In genomic region chr19:47968993-47969659, GRCm38 (mm10) we compare ENCODE assay signal across 23 mouse cellular contexts. TPM values are rescaled to one million over a fixed set of nuclear protein-coding genes. Genes with fewer than 3 reads are reported as not detected.
DNase-seq lines count a peak whose midpoint lies in the region; ATAC-seq lines count a peak whose summit lies in the region.
"Had no signal": no experiment of that assay in that cellular context is flagged by ENCODE, and none has a peak within 500 bp of the region (broad histone marks: within the 10 kb centered on the region; RNA-seq: fewer than 3 reads in every experiment).

No protein-coding gene starts in this region.

- no peaks in the 10 kb centered on the region for H3K27me3 ChIP-seq in forebrain, embryonic 14.5 days (replicated peaks; ENCODE audit: control insufficient read depth, insufficient read depth, low read length)
- no peaks in the 10 kb centered on the region for H3K27me3 ChIP-seq in forebrain, embryonic 16.5 days (replicated peaks; ENCODE audit: control insufficient read depth, insufficient read depth, low read length)
- H3K27me3 ChIP-seq in hindbrain, embryonic 14.5 days (ENCODE audit: control insufficient read depth, insufficient read depth, low read length), result no peaks in the 10 kb centered on the region
- H3K27me3 ChIP-seq in midbrain, embryonic 13.5 days, result no peaks in the 10 kb centered on the region
- H3K27me3 ChIP-seq in neural tube, embryonic 15.5 days (replicated peaks), result no peaks in the 10 kb centered on the region
- H3K27me3 ChIP-seq: embryonic facial prominence, embryonic 15.5 days had no signal

- WGBS in forebrain, embryonic 14.5 days, result 57% methylated on average over 17 of the region's 17 CpGs
- WGBS in forebrain, embryonic 16.5 days, result 52% methylated on average over 17 of the region's 17 CpGs
- WGBS in hindbrain, embryonic 14.5 days, result 23% methylated on average over 17 of the region's 17 CpGs
- 31% methylated on average over 17 of the region's 17 CpGs for WGBS in midbrain, embryonic 13.5 days
- WGBS in neural tube, embryonic 15.5 days, result 17% methylated on average over 17 of the region's 17 CpGs

- peak; percentile 33 for DNase-seq in forebrain, embryonic 14.5 days (ENCODE audit: low spot score)
- peak; percentile 33 for DNase-seq in hindbrain, embryonic 14.5 days (ENCODE audit: low spot score)
- DNase-seq in kidney, adult 8-10 months, result no peak
- DNase-seq in layer of hippocampus, postnatal 10 days (ENCODE audit: low spot score in 2 of 2), result no peak
- DNase-seq in left cerebral cortex, adult 18-20 months (ENCODE audit: low spot score in 2 of 2), result no peak
- DNase-seq: adrenal gland, postnatal 14 days; cerebellum, adult 18-20 months; cerebellum, postnatal 36 days; forebrain, postnatal 0 days; gastrocnemius, adult 2 months; heart, adult 2 months; kidney, adult 2 months; kidney, postnatal 25 days; layer of hippocampus, adult 9-11 months; liver; liver, postnatal 0 days; lung, postnatal 14 days had no signal

- H3K4me2 ChIP-seq in forebrain, embryonic 14.5 days (ENCODE audit: low read length), result no peak overlapping the region
- H3K4me2 ChIP-seq in forebrain, embryonic 16.5 days (ENCODE audit: low read length), result no peak overlapping the region
- peak overlapping the region; percentile 44 for H3K4me2 ChIP-seq in hindbrain, embryonic 14.5 days (replicated peaks)
- H3K4me2 ChIP-seq in midbrain, embryonic 13.5 days (replicated peaks), result peak overlapping the region; percentile 46
- peak overlapping the region; percentile 44 for H3K4me2 ChIP-seq in neural tube, embryonic 15.5 days
- H3K4me2 ChIP-seq: embryonic facial prominence, embryonic 15.5 days had no signal

- no peaks in the 10 kb centered on the region for H3K9me3 ChIP-seq in forebrain, embryonic 14.5 days (replicated peaks; ENCODE audit: control insufficient read depth, low read length)
- H3K9me3 ChIP-seq in forebrain, embryonic 16.5 days (ENCODE audit: control insufficient read depth, low read length), result no peaks in the 10 kb centered on the region
- no peaks in the 10 kb centered on the region for H3K9me3 ChIP-seq in hindbrain, embryonic 14.5 days (ENCODE audit: control insufficient read depth, low read length)
- H3K9me3 ChIP-seq in midbrain, embryonic 13.5 days, result 0 out of 2 replicates have a peak, but pooled peaks cover 3% of the 10 kb centered on the region
- H3K9me3 ChIP-seq in neural tube, embryonic 15.5 days (replicated peaks), result no peaks in the 10 kb centered on the region
- H3K9me3 ChIP-seq: megakaryocyte, embryonic 14.5 days had no signal

- H3K4me3 ChIP-seq in forebrain, embryonic 14.5 days (ENCODE audit: low read depth, low read length), result no peak overlapping the region
- no peak overlapping the region for H3K4me3 ChIP-seq in forebrain, embryonic 16.5 days (replicated peaks; ENCODE audit: low read length)
- H3K4me3 ChIP-seq in hindbrain, embryonic 14.5 days (replicated peaks; ENCODE audit: low read length), result no peak overlapping the region
- H3K4me3 ChIP-seq in midbrain, embryonic 13.5 days (replicated peaks), result peak overlapping the region; percentile 14; the same call in 1 of the 2 replicates
- H3K4me3 ChIP-seq in neural tube, embryonic 15.5 days (replicated peaks), result 0 out of 2 replicates have a peak overlapping the region, but pooled peaks have one; percentile 6
- H3K4me3 ChIP-seq: embryonic facial prominence, embryonic 15.5 days; gastrocnemius, adult 2 months; heart, adult 2 months; megakaryocyte, embryonic 14.5 days had no signal

- H3K9ac ChIP-seq in forebrain, embryonic 14.5 days (ENCODE audit: low read length), result no peak overlapping the region
- no peak overlapping the region for H3K9ac ChIP-seq in forebrain, embryonic 16.5 days (replicated peaks; ENCODE audit: low read depth, low read length)
- H3K9ac ChIP-seq in hindbrain, embryonic 14.5 days, result no peak overlapping the region
- H3K9ac ChIP-seq in midbrain, embryonic 13.5 days (replicated peaks), result no peak overlapping the region; the same call in 1 of the 2 replicates
- H3K9ac ChIP-seq in neural tube, embryonic 15.5 days (replicated peaks), result 0 out of 2 replicates have a peak overlapping the region, but pooled peaks have one; percentile 20
- H3K9ac ChIP-seq: embryonic facial prominence, embryonic 15.5 days; forebrain, postnatal 0 days; liver, postnatal 0 days had no signal

- ATAC-seq in forebrain, embryonic 14.5 days, result no peak
- no peak for ATAC-seq in forebrain, embryonic 16.5 days
- ATAC-seq in hindbrain, embryonic 14.5 days (ENCODE audit: low FRiP score), result peak; percentile 43; the same call in 1 of the 2 replicates
- peak; percentile 66 for ATAC-seq in midbrain, embryonic 13.5 days
- no peak for ATAC-seq in neural tube, embryonic 15.5 days (ENCODE audit: low FRiP score)
- ATAC-seq: forebrain, postnatal 0 days; liver, postnatal 0 days had no signal

- H3K36me3 ChIP-seq in forebrain, embryonic 14.5 days (ENCODE audit: control insufficient read depth, insufficient read depth, low read length), result no peaks in the 10 kb centered on the region
- no peaks in the 10 kb centered on the region for H3K36me3 ChIP-seq in forebrain, embryonic 16.5 days (ENCODE audit: control insufficient read depth, insufficient read depth)
- no peaks in the 10 kb centered on the region for H3K36me3 ChIP-seq in hindbrain, embryonic 14.5 days (replicated peaks; ENCODE audit: control insufficient read depth, insufficient read depth)
- no peaks in the 10 kb centered on the region for H3K36me3 ChIP-seq in midbrain, embryonic 13.5 days
- H3K36me3 ChIP-seq in neural tube, embryonic 15.5 days, result no peaks in the 10 kb centered on the region
- H3K36me3 ChIP-seq: embryonic facial prominence, embryonic 15.5 days had no signal

- no peak overlapping the region for H3K27ac ChIP-seq in forebrain, embryonic 14.5 days (ENCODE audit: low read depth, low read length)
- H3K27ac ChIP-seq in forebrain, embryonic 16.5 days (ENCODE audit: low read length), result no peak overlapping the region
- no peak overlapping the region for H3K27ac ChIP-seq in hindbrain, embryonic 14.5 days
- H3K27ac ChIP-seq in midbrain, embryonic 13.5 days, result peak overlapping the region; percentile 42
- H3K27ac ChIP-seq in neural tube, embryonic 15.5 days (replicated peaks), result no peak overlapping the region
- H3K27ac ChIP-seq: embryonic facial prominence, embryonic 15.5 days; gastrocnemius, adult 2 months; heart, adult 2 months had no signal

- no peaks in the 10 kb centered on the region for H3K4me1 ChIP-seq in forebrain, embryonic 14.5 days (ENCODE audit: control insufficient read depth, insufficient read depth, low read length)
- 0 out of 2 replicates have a peak, but pooled peaks cover 2% of the 10 kb centered on the region for H3K4me1 ChIP-seq in forebrain, embryonic 16.5 days (replicated peaks; ENCODE audit: control insufficient read depth, insufficient read depth, low read length)
- H3K4me1 ChIP-seq in hindbrain, embryonic 14.5 days (replicated peaks; ENCODE audit: control insufficient read depth, insufficient read depth, low read length), result 0 out of 2 replicates have a peak, but pooled peaks cover 9% of the 10 kb centered on the region
- H3K4me1 ChIP-seq in midbrain, embryonic 13.5 days (replicated peaks), result peaks cover 19% of the 10 kb centered on the region
- H3K4me1 ChIP-seq in neural tube, embryonic 15.5 days, result peaks cover 13% of the 10 kb centered on the region
- H3K4me1 ChIP-seq: embryonic facial prominence, embryonic 15.5 days; megakaryocyte, embryonic 14.5 days had no signal

RNA-seq across cellular contexts. Expression of gene Cfap58, which starts 31.7 kb away (rescaled TPM):
- 0.37 and 0.50 TPM in 2 replicates for polyA plus RNA-seq in forebrain, embryonic 14.5 days (2014; fragmentation: Nextera tagmentation; extraction: Ambion mirVana)
- polyA plus RNA-seq in forebrain, embryonic 16.5 days (2015; fragmentation: Nextera tagmentation; extraction: Ambion mirVana), result 0.27 and 0.33 TPM in 2 replicates
- polyA plus RNA-seq in hindbrain, embryonic 14.5 days (2014; fragmentation: Nextera tagmentation; extraction: Ambion mirVana), result 0.46 and 1.1 TPM in 2 replicates
- polyA plus RNA-seq in midbrain, embryonic 13.5 days (2015; fragmentation: Nextera tagmentation; extraction: Ambion mirVana), result 0.32 and 0.48 TPM in 2 replicates
- 0.47 and 0.59 TPM in 2 replicates for polyA plus RNA-seq in neural tube, embryonic 15.5 days (2015; fragmentation: Nextera tagmentation; extraction: Ambion mirVana)
- total RNA-seq in layer of hippocampus, postnatal 10 days (2021), result under 1 TPM; 0.60 to 0.98 TPM
- total RNA-seq in left cerebral cortex, adult 18-20 months (2021), result under 1 TPM; 0.12 to 0.51 TPM
- total RNA-seq: adrenal gland, postnatal 14 days; gastrocnemius, adult 2 months had no signal
- polyA plus RNA-seq: liver, postnatal 0 days; urinary bladder, adult 2 months had no signal

RNA-seq across cellular contexts. Expression of gene Itprip, which starts 50.0 kb away (rescaled TPM):
- 5.4 and 6.4 TPM in 2 replicates for polyA plus RNA-seq in forebrain, embryonic 14.5 days (2014; fragmentation: Nextera tagmentation; extraction: Ambion mirVana)
- 6.9 and 7.2 TPM in 2 replicates for polyA plus RNA-seq in forebrain, embryonic 16.5 days (2015; fragmentation: Nextera tagmentation; extraction: Ambion mirVana)
- polyA plus RNA-seq in hindbrain, embryonic 14.5 days (2014; fragmentation: Nextera tagmentation; extraction: Ambion mirVana), result 4.1 and 5.4 TPM in 2 replicates
- 8.5 and 9.2 TPM in 2 replicates for polyA plus RNA-seq in midbrain, embryonic 13.5 days (2015; fragmentation: Nextera tagmentation; extraction: Ambion mirVana)
- polyA plus RNA-seq in neural tube, embryonic 15.5 days (2015; fragmentation: Nextera tagmentation; extraction: Ambion mirVana), result 3.6 and 7.8 TPM in 2 replicates
- total RNA-seq in layer of hippocampus, postnatal 10 days (2021), result 1 to 10 TPM; 2.5 to 2.6 TPM
- 1 to 10 TPM; 1.1 to 1.3 TPM for total RNA-seq in left cerebral cortex, adult 18-20 months (2021)

RNA-seq across cellular contexts. Expression of gene Cfap43, which starts 50.0 kb away (rescaled TPM):
- 0.99 and 1.4 TPM in 2 replicates for polyA plus RNA-seq in forebrain, embryonic 14.5 days (2014; fragmentation: Nextera tagmentation; extraction: Ambion mirVana)
- polyA plus RNA-seq in forebrain, embryonic 16.5 days (2015; fragmentation: Nextera tagmentation; extraction: Ambion mirVana), result 0.63 and 1.1 TPM in 2 replicates
- 2.3 and 4.2 TPM in 2 replicates for polyA plus RNA-seq in hindbrain, embryonic 14.5 days (2014; fragmentation: Nextera tagmentation; extraction: Ambion mirVana)
- polyA plus RNA-seq in midbrain, embryonic 13.5 days (2015; fragmentation: Nextera tagmentation; extraction: Ambion mirVana), result 0.24 and 0.36 TPM in 2 replicates
- 0.51 and 0.98 TPM in 2 replicates for polyA plus RNA-seq in neural tube, embryonic 15.5 days (2015; fragmentation: Nextera tagmentation; extraction: Ambion mirVana)
- 1 to 10 TPM; 2.1 to 4.0 TPM for total RNA-seq in layer of hippocampus, postnatal 10 days (2021)
- total RNA-seq in left cerebral cortex, adult 18-20 months (2021), result under 1 TPM; 0.45 to 0.70 TPM
- total RNA-seq: adrenal gland, postnatal 14 days; heart, adult 2 months had no signal
- polyA plus RNA-seq: kidney, adult 2 months had no signal

Comparison
In these comparisons a context has a peak if more than half of its experiments do, and no peak if none do; other contexts are left out.
1. ATAC-seq: peak in hindbrain, embryonic 14.5 days (single experiment) and midbrain, embryonic 13.5 days (single experiment); none in forebrain, embryonic 14.5 days (single experiment), forebrain, embryonic 16.5 days (single experiment) and neural tube, embryonic 15.5 days (single experiment).
2. DNase-seq: peak in forebrain, embryonic 14.5 days (single experiment) and hindbrain, embryonic 14.5 days (single experiment); none in kidney, adult 8-10 months (0 of 2), layer of hippocampus, postnatal 10 days (0 of 2) and left cerebral cortex, adult 18-20 months (0 of 2).
3. H3K4me2 ChIP-seq: peak in hindbrain, embryonic 14.5 days (single experiment), midbrain, embryonic 13.5 days (single experiment) and neural tube, embryonic 15.5 days (single experiment); none in forebrain, embryonic 14.5 days (single experiment) and forebrain, embryonic 16.5 days (single experiment).
4. H3K4me3 ChIP-seq: peak in midbrain, embryonic 13.5 days (single experiment) and neural tube, embryonic 15.5 days (single experiment); none in forebrain, embryonic 14.5 days (single experiment), forebrain, embryonic 16.5 days (single experiment) and hindbrain, embryonic 14.5 days (single experiment).